Mouse (Mus musculus) thymus, postnatal 36 days (tissue): Measurements from ENCODE around the gene Aspn.
A peak's percentile ranks its signal among the peaks of the same experiment; 100 is the strongest.

ENCODE experiments used
- DNase-seq, 2 experiments: peaks; one replicate each; pipeline ENCODE4 v3.0.0; 2022; ENCODE audit warnings: mixed read lengths in 2 of 2

Aspn gene

GRCm38 (mm10) chr13:49544279-49544678 is at the start of gene Aspn:
Aspn (plus strand) TSS chr13:49544443.
- no peak for DNase-seq

GRCm38 (mm10) chr13:49504510-49504909 is 39.7 kb upstream of the Aspn start, which contains the start of gene Ecm2:
Ecm2 (plus strand) TSS chr13:49504810.
- DNase-seq, result no peak

GRCm38 (mm10) chr13:49505776-49506175 is 38.5 kb upstream of the Aspn start:
- DNase-seq, result no peak

- no peak for DNase-seq
Observed at GRCm38 (mm10) chr13:49507176-49507575, 37.1 kb upstream of the Aspn start.

DNA sequence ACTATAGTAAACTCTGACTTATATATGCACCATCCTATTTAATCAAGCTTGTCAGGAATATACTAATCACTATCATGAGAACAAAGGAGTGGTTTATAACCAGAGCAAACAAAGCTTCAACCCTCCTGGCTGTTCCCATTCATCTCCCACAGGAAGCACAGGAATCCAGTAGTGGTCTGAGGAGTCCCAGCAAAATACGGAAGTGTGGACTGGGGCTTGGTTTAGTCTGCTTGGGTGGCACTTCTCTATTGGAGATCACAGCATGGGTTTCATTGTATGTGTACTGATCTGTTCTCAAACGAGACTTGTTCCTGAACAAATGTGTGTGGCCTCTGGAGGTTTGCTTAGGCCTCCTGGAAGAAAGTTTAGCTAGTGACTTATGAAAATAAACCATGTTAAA is 25.5 kb upstream of the Aspn start:
- DNase-seq, result no peak

GRCm38 (mm10) chr13:49526235-49526634 is 18.0 kb upstream of the Aspn start:
- DNase-seq, result no peak

DNA sequence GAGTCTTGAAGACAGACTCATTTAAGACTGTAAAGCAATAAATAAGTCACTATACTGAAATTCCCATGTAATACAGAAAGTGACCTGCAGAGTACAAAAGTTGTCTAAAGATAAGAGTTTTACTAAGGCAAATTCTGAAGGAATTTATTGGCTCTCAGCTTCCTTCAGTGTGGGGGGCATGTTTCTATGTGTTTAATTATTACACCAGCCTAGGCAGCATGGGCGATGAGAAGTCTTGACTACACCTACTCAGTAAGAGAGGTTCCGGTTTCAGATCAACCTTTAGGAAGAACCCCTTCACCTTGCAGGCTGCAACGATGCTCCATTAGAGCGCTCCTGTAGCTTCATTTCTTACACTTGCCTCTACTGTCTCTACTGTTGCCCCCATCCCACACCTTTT is 13.6 kb upstream of the Aspn start:
- DNase-seq, result no peak

DNA sequence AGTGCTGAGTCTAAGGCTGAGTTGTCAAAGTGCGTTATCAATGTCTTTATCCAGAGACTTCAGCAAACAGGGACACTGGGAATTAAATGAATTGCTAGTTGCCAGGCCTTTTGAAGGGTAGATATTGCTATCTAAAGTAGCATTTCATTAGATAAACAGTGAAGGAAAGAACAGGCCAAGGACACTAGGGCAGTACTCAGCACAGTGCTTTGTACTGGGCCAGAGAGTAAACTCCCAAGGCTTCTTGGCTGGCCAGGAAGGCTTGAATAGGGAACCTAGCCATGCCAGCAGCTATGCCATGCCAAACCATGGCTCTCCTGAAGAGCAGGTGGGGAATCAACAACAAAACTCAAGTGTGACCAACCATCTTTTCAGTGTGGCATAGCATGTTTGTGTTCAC is 7.3 kb upstream of the Aspn start:
- no peak for DNase-seq

DNA sequence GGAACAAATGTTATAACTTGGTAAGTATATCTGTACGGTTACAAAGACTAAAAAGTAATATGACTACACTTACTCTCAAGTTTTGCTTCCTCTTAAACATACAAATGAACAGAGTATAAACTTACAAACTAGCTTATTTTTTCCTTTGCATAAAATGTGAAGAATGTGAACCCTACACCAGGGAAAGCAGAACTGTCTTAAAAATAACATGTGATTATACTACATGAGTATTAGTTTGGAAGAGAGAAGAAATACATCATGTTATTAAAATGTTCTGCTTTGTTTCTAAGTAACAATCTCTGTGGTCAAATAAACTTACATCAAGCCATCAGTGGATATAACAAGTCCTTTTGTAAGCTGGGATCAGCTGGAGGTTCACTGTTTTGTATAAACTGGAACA is 5.5 kb upstream of the Aspn start:
- DNase-seq, result no peak

GRCm38 (mm10) chr13:49545646-49546045 is 1.4 kb downstream of the Aspn start:
- DNase-seq, result no peak

- DNase-seq, result no peak
Observed at GRCm38 (mm10) chr13:49546517-49546916, 2.3 kb downstream of the Aspn start.

DNA sequence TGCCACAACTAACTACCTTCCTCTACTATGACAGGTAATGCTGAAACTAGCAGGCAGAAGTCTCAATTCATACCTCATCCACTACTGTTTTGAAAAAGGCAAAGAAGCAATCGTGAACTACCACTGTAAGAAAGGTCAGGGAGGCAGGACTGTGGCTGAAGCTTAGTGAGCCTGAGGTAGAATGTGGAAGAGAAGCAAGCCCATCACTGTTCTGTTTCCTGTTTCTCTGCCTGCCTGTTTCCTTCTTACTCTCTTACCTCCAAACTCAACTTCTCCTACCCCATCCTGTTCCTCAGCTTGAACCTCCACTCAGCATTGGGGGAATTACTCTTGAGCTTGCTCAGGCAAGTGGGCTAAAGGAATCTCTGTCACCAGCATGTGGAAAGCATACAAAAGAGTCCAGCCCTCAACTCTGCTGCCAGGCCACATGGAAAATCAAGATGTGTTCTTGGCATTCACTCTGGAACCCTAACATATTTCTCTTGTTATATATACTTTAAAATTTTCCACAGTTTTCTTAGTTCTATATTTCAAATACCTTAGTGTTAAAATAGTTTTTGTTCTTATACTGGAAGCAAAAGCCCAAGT is 3.4 kb downstream of the Aspn start:
- no peak for DNase-seq

GRCm38 (mm10) chr13:49549616-49550015 is 5.4 kb downstream of the Aspn start:
- DNase-seq, result no peak

DNA sequence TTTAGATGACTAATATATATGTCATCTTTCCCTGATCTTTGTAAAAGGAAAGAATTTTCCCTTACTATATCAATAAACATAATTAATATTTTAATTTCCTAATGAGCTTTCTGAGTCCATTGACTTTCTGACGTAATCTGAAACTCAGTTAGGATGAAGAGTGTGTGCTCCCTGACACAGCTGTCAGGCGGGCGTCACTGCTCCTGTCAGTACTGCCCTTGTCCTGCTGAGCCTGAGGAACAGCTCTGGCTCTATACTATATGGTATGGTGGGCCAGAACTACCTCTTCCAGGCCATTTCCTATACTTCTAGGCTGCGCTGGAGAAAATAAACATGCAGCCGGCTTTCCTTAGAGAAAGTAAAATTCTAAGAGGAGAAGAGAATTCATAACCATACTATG is 10.3 kb downstream of the Aspn start:
- no peak for DNase-seq

DNA sequence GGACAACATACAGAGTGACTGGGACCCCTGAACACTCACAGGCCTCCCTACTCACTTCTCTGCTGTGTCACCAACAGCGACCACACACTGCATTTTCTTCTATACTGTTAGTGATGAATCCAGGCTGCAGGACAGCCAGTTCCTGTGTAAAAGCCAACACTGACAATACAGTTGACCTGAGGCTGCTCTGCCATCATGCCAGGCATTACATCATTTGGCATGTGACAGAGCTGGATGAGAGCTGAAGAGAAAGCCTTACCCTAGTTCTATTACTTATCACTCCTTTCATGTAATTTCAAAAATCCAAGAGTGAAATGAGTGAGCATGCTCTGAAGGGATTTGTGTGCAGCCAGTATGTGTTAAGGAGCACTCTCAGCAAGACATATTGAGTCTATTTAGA is 12.0 kb downstream of the Aspn start:
- no peak for DNase-seq

GRCm38 (mm10) chr13:49556924-49557323 is 12.7 kb downstream of the Aspn start:
- no peak for DNase-seq

DNA sequence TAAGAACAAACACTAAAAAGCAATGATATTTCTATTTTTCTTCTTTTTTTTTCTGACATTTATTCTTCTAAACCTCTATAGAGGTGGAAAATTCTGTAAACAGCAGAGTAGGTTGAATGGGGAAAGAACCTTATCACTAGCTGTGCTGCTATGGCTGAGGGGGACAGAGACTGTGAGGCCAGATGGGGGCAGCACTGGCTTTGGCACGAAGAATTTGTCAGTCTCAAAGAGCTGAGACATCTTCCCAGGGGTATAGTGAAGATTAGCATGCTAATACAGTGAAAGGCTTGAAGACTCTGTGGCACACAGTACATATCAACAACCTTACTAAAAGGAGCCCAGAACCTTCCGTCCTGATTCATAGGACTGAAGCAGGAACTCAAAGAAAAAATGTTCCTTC is 14.9 kb downstream of the Aspn start:
- DNase-seq, result peak in 1 of 2 experiments; percentile 6

DNA sequence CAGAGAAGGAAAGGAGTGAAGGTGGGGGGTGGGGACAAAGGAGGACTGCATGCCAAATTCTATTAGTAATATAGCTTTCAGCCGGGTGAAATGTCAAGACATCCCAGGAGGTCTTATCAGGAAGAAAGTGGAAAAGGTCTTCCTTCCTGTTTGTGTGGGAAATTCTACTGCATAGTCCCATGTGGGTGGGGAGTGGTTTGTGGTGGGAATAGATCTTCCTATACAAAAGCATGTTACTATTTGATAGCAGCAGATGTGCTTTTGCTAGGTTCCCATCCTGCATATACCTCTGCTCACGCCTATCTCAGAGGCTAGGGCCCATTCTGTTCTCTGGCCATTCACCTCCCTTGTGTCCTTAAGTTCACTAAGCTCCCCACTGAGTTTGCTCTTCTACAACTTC is 16.6 kb downstream of the Aspn start:
- no peak for DNase-seq

- no peak for DNase-seq
Observed at GRCm38 (mm10) chr13:49564347-49564746, 20.1 kb downstream of the Aspn start.

GRCm38 (mm10) chr13:49570371-49570770 is 26.1 kb downstream of the Aspn start:
- no peak for DNase-seq

GRCm38 (mm10) chr13:49571418-49571817 is 27.2 kb downstream of the Aspn start:
- DNase-seq, result no peak

DNA sequence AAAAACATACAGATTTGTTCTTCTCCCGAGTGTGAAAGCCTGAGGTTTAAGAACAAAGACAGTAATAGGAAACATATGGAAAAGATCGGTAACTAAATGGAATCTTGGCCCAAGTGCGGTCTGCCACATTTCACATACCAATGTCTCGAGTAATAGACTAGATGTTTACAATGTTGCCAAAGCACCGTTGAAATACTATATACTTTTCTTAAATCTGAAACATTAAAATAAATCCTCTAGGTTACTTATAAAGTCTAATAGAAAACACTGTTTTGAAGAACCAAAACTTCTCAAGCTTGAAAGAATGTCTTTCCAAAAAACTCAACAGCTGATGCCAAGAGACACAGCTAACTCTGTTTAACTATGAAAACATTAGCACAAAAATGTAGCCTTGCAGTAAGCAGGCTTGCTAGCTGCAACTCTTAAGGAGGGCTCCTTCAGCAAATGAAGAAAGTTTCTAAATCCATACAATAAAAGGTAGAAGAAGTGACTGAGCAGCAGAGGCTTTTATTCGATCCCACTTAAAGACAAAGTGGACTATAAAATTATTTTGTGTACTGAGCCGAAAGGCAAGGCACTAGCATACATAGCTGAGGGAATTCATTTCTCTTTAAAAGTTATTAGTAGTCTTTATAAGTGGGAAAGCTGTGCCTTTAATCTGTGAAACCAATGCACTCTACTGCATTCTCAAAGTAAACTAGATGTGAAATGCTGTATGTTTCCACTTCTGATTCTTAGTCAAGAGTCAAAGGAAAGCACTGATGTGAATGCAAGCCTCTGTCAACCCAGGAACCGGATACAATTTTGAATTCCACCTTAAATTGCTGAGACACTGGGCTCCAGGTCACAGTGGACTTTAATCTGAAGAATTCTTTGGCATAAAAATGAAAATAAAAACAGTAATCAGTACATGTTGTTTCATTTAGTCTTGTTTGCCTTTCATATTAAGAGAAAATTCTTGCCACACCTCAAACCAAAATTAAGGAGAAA is 37.6 kb downstream of the Aspn start, which contains the start of gene Omd:
Omd (plus strand) TSS at position 922 of the 990 bp plus-strand sequence.
- DNase-seq, result no peak

GRCm38 (mm10) chr13:49583859-49584258 is 39.6 kb downstream of the Aspn start:
- DNase-seq, result no peak
